Mouse (Mus musculus): ENCODE measurements around the gene Pitpna. TPM values are rescaled to one million over a fixed set of nuclear protein-coding genes. Genes with fewer than 3 reads are reported as not detected.

The Pitpna gene
- polyA plus RNA-seq, 1 experiment: 185 TPM

- no peak overlapping the region for H3K4me3 ChIP-seq (ENCODE audit: low read depth, low read length)
- H3K27me3 ChIP-seq (ENCODE audit: control insufficient read depth, insufficient read depth, low read length): no peaks in the 10 kb centered on the region
- no peaks in the 10 kb centered on the region for H3K4me1 ChIP-seq (ENCODE audit: control insufficient read depth, insufficient read depth, insufficient read length, low read length)
- 66% methylated on average over 12 of the region's 12 CpGs for WGBS
- TF ChIP-seq CTCF (IDR thresholded peaks at IDR 0.05; ENCODE audit: extremely low read depth, insufficient read length, insufficient replicate concordance, low read depth, low read length): no peak
- TF ChIP-seq POLR2A (IDR thresholded peaks at IDR 0.05; ENCODE audit: low read depth, low read length): no peak
- H3K27ac ChIP-seq (ENCODE audit: insufficient read depth, low read depth, low read length): peak overlapping the region; percentile 37
- peaks cover 74% of the 10 kb centered on the region for H3K36me3 ChIP-seq (ENCODE audit: control insufficient read depth, insufficient read depth, low read length)
These were observed 32.4 kb downstream of the Pitpna start for GRCm38 (mm10) chr11:75620136-75620780.

- peak overlapping the region; percentile 37; the same call in 1 of the 2 replicates for H3K27ac ChIP-seq (ENCODE audit: insufficient read depth, low read depth, low read length)
- TF ChIP-seq POLR2A (IDR thresholded peaks at IDR 0.05; ENCODE audit: low read depth, low read length): no peak
- no peak for TF ChIP-seq CTCF (IDR thresholded peaks at IDR 0.05; ENCODE audit: extremely low read depth, insufficient read length, insufficient replicate concordance, low read depth, low read length)
- H3K36me3 ChIP-seq (ENCODE audit: control insufficient read depth, insufficient read depth, low read length): peaks cover 82% of the 10 kb centered on the region
- no peaks in the 10 kb centered on the region for H3K4me1 ChIP-seq (ENCODE audit: control insufficient read depth, insufficient read depth, insufficient read length, low read length)
- WGBS: 77% methylated on average over 2 of the region's 2 CpGs
- H3K4me3 ChIP-seq (ENCODE audit: low read depth, low read length): no peak overlapping the region
- no peaks in the 10 kb centered on the region for H3K27me3 ChIP-seq (ENCODE audit: control insufficient read depth, insufficient read depth, low read length)
These were observed 33.5 kb downstream of the Pitpna start for GRCm38 (mm10) chr11:75621426-75621825.

- TF ChIP-seq CTCF (IDR thresholded peaks at IDR 0.05; ENCODE audit: extremely low read depth, insufficient read length, insufficient replicate concordance, low read depth, low read length): no peak
- TF ChIP-seq POLR2A (IDR thresholded peaks at IDR 0.05; ENCODE audit: low read depth, low read length): no peak
- peaks cover 85% of the 10 kb centered on the region for H3K36me3 ChIP-seq (ENCODE audit: control insufficient read depth, insufficient read depth, low read length)
- no peaks in the 10 kb centered on the region for H3K4me1 ChIP-seq (ENCODE audit: control insufficient read depth, insufficient read depth, insufficient read length, low read length)
- H3K4me3 ChIP-seq (ENCODE audit: low read depth, low read length): no peak overlapping the region
- no peak overlapping the region for H3K27ac ChIP-seq (ENCODE audit: insufficient read depth, low read depth, low read length)
- no peaks in the 10 kb centered on the region for H3K27me3 ChIP-seq (ENCODE audit: control insufficient read depth, insufficient read depth, low read length)
- WGBS: 80% methylated on average over 2 of the region's 2 CpGs
These were observed 34.9 kb downstream of the Pitpna start for GRCm38 (mm10) chr11:75622588-75623329.

- TF ChIP-seq POLR2A (IDR thresholded peaks at IDR 0.05; ENCODE audit: low read depth, low read length) (no peak), CTCF (IDR thresholded peaks at IDR 0.05; ENCODE audit: extremely low read depth, insufficient read length, insufficient replicate concordance, low read depth, low read length) (no peak)
- peak overlapping the region; percentile 2; the same call in 1 of the 2 replicates for H3K27ac ChIP-seq (ENCODE audit: insufficient read depth, low read depth, low read length)
- no peak overlapping the region for H3K4me3 ChIP-seq (ENCODE audit: low read depth, low read length)
- no peaks in the 10 kb centered on the region for H3K4me1 ChIP-seq (ENCODE audit: control insufficient read depth, insufficient read depth, insufficient read length, low read length)
- no peaks in the 10 kb centered on the region for H3K27me3 ChIP-seq (ENCODE audit: control insufficient read depth, insufficient read depth, low read length)
- peaks cover 80% of the 10 kb centered on the region for H3K36me3 ChIP-seq (ENCODE audit: control insufficient read depth, insufficient read depth, low read length)
- WGBS: 80% methylated on average over 2 of the region's 2 CpGs
These were observed 36.2 kb downstream of the Pitpna start for GRCm38 (mm10) chr11:75624102-75624554.

- TF ChIP-seq POLR2A (IDR thresholded peaks at IDR 0.05; ENCODE audit: low read depth, low read length) (no peak), CTCF (IDR thresholded peaks at IDR 0.05; ENCODE audit: extremely low read depth, insufficient read length, insufficient replicate concordance, low read depth, low read length) (no peak)
- 89% methylated on average over 4 of the region's 4 CpGs for WGBS
- H3K27ac ChIP-seq (ENCODE audit: insufficient read depth, low read depth, low read length): no peak overlapping the region
These were observed 37.9 kb downstream of the Pitpna start for GRCm38 (mm10) chr11:75625820-75626219.

GRCm38 (mm10) chr11:75630098-75630497 lies 42.2 kb downstream of the Pitpna start:
- no peaks in the 10 kb centered on the region; the same call in 1 of the 2 replicates for H3K4me1 ChIP-seq (ENCODE audit: control insufficient read depth, insufficient read depth, insufficient read length, low read length)
- WGBS: 2% methylated on average over 5 of the region's 5 CpGs
- no peaks in the 10 kb centered on the region for H3K27me3 ChIP-seq (ENCODE audit: control insufficient read depth, insufficient read depth, low read length)
- no peak overlapping the region for H3K4me3 ChIP-seq (ENCODE audit: low read depth, low read length)
- H3K36me3 ChIP-seq (ENCODE audit: control insufficient read depth, insufficient read depth, low read length): peaks cover 35% of the 10 kb centered on the region
- peak overlapping the region; percentile 62; the same call in 1 of the 2 replicates for H3K27ac ChIP-seq (ENCODE audit: insufficient read depth, low read depth, low read length)
- TF ChIP-seq CTCF (IDR thresholded peaks at IDR 0.05; ENCODE audit: extremely low read depth, insufficient read length, insufficient replicate concordance, low read depth, low read length) (no peak), POLR2A (IDR thresholded peaks at IDR 0.05; ENCODE audit: low read depth, low read length) (no peak)

More at GRCm38 (mm10) chr11:75625820-75626219, 37.9 kb downstream of the Pitpna start:
- Histone ChIP-seq H3K4me3 (ENCODE audit: low read depth, low read length) (no peak overlapping the region), H3K27me3 (ENCODE audit: control insufficient read depth, insufficient read depth, low read length) (no peaks in the 10 kb centered on the region), H3K4me1 (ENCODE audit: control insufficient read depth, insufficient read depth, insufficient read length, low read length) (no peaks in the 10 kb centered on the region), H3K36me3 (ENCODE audit: control insufficient read depth, insufficient read depth, low read length) (peaks cover 63% of the 10 kb centered on the region)

GRCm38 (mm10) chr11:75630645-75631229 lies 42.8 kb downstream of the Pitpna start, which contains the start of gene Inpp5k:
Gene Inpp5k (plus strand): TSS chr11:75630988.
- H3K27me3 ChIP-seq (ENCODE audit: control insufficient read depth, insufficient read depth, low read length): no peaks in the 10 kb centered on the region
- under 1% methylated on average over 53 of the region's 53 CpGs for WGBS
- peaks cover 29% of the 10 kb centered on the region for H3K36me3 ChIP-seq (ENCODE audit: control insufficient read depth, insufficient read depth, low read length)
- TF ChIP-seq CTCF (IDR thresholded peaks at IDR 0.05; ENCODE audit: extremely low read depth, insufficient read length, insufficient replicate concordance, low read depth, low read length) (no peak), POLR2A (IDR thresholded peaks at IDR 0.05; ENCODE audit: low read depth, low read length) (peak; percentile 59)
- H3K27ac ChIP-seq (ENCODE audit: insufficient read depth, low read depth, low read length): peak within 1 kb of the TSS; percentile 62
- H3K4me3 ChIP-seq (ENCODE audit: low read depth, low read length): peak within 1 kb of the TSS; percentile 83
- no peaks in the 10 kb centered on the region; the same call in 1 of the 2 replicates for H3K4me1 ChIP-seq (ENCODE audit: control insufficient read depth, insufficient read depth, insufficient read length, low read length)

All from small intestine, adult 2 months (tissue).